Mouse (Mus musculus): ENCODE measurements around the gene Qtrt1.

Qtrt1 gene

DNA sequence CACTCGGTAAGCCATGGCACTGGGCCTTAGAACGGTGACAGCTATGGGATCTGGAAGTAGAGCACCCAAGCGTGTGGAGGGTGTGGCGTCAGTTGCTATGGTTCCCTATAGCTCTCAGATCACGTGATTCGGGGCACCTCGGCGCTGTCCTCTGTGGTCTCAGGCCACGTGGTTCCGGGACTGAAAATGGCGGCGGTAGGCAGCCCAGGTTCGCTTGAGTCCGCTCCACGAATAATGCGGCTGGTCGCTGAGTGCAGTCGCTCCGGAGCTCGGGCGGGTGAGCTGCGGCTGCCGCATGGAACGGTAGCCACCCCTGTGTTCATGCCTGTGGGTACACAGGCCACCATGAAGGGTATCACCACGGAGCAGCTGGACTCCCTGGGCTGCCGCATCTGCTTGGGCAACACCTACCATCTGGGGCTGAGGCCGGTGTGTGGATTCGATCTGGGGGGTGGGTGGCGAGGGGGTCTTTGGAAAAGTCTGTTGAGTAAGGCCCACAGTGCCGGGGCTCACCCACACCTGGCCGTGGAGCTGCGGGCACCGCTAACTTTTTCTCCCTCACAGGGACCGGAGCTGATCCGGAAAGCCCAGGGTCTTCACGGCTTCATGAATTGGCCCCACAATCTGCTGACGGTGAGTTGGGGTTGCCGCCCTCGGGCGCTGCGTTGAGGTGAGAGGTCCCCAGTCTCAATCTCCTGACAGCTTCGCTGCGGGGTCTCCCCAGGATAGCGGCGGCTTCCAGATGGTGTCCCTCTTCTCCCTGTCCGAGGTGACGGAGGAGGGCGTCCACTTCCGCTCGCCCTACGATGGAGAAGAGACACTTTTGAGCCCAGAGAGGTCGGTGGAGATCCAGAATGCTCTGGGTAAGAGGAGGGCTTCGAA, at the start of gene Qtrt1:
TSS of gene Qtrt1 (plus strand) at position 169 of the 882 bp plus-strand sequence.
- DNase-seq (ENCODE audit: low spot score in 2 of 2) = peak; percentile 78 to 84

DNA sequence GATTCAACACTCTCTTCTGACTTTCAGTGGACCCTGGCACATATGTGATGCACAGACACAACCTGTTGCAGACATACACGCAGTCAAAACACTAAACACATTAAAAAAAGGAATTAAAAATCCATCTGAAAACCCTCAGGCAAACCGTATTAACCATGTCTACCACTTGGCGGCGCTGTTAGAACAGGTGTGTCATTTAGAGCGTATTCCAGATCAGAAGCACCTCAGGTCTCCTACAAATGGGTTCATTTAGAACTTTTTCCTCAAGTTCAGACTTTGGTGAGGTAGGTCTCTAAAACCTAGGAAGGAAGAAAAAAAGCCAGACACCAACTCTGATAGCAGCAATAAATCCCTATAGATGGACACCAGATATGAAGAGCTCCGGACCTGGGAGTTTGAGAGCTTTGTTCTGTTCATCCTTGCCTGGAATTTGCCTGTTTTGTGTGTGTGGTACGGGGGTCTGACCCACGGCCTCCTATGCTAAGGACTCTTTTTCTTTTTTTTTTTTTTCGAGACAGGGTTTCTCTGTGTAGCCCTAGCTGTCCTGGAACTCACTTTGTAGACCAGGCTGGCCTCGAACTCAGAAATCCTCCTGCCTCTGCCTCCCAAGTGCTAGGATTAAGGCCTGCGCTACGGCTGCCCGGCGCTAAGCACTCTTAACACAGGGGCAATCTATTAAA, 45.0 kb upstream of the Qtrt1 start:
- peak in 1 of 2 experiments; percentile 67 for DNase-seq (ENCODE audit: low spot score in 2 of 2)

DNA sequence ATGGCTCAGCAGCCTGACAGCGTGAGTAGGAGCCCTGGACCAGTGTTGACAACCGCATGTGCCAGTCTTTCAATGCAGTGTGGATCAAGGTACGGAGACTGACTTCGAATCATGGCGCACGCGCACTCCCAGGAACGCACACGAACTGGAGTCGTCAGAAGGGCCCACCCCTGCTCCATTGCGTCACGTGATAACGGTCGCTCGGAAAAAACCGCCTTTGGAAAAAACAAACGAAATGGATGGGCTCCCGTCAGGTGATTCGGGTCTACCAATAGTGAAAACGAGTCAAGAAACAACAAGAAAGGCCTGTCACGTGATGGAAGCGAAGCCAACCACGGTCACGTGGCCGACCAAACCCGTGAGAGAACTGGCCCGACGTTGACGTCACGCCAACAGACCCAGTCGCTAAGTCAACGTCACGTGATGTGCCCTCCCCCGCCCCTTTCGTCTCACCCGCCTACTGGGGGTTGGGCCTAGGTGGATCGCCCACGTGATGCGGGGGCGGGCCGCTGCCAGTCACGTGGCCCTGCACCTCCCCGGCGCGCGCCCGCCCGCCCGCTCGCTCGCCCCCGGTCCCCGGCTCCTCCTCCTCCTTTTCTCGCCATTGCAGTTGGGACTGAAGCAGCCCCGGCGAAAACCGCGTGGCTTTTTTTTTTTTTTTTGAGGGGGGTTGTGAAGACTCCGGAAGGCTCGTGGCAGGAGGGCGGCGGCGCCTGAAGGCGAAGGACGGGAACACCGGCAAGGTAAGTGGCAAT, 44.1 kb upstream of the Qtrt1 start, which contains the start of gene Ilf3:
TSS of gene Ilf3 (plus strand) at position 515 of the 755 bp plus-strand sequence.
- DNase-seq (ENCODE audit: low spot score in 2 of 2) = peak; percentile 100

- DNase-seq (ENCODE audit: low spot score in 2 of 2) = peak; percentile 75 to 83
Observed at GRCm38 (mm10) chr9:21368131-21368584, 43.5 kb upstream of the Qtrt1 start.

GRCm38 (mm10) chr9:21369080-21369479, 42.6 kb upstream of the Qtrt1 start:
- DNase-seq (ENCODE audit: low spot score in 2 of 2) = no peak

- DNase-seq (ENCODE audit: low spot score in 2 of 2) = no peak
Observed at GRCm38 (mm10) chr9:21370876-21371275, 40.8 kb upstream of the Qtrt1 start.

GRCm38 (mm10) chr9:21372508-21372907, 39.1 kb upstream of the Qtrt1 start:
- no peak for DNase-seq (ENCODE audit: low spot score in 2 of 2)

DNA sequence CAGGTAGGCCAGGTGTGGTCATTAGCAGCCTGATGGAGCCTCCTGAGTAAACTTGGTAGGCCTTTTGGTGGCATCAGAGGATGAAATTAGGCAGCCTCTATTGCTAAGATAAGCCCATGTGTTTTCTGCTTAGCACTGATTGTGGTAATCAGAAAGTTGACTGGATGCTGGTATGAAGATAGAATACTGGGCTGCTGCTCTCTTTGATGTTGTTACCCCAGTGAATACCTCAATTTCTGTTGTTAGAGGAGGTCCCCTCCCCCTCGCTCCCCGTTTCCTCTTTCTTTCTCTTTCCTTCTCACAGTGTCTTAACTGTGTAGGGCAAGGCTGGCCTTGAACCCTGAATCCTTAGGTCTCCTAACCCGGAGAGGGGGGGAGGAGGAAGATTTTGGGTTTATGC, 32.4 kb upstream of the Qtrt1 start:
- DNase-seq (ENCODE audit: low spot score in 2 of 2) = no peak

DNA sequence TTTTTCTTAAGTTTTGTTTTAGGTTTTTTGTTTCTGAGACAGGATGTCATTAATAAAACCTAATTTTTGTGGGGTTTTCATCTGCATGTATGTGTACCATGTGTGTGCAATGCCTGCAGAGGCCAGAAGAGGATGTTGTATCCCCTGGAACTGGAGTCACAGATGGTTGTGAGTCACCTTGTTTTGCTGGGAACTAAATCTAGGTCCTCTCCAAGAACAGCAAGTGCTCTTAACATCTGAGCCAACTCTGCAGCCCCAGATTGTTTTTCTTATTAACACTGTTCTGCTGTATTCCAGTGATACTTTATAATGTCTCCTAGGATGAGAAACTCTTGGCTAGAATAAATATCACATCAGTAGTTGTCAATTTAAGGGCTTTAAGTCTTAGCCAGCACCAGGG, 30.8 kb upstream of the Qtrt1 start:
- DNase-seq (ENCODE audit: low spot score in 2 of 2) = no peak

GRCm38 (mm10) chr9:21383966-21384365, 27.7 kb upstream of the Qtrt1 start:
- no peak for DNase-seq (ENCODE audit: low spot score in 2 of 2)

GRCm38 (mm10) chr9:21392646-21393175, 18.9 kb upstream of the Qtrt1 start:
- DNase-seq (ENCODE audit: low spot score in 2 of 2) = no peak

DNA sequence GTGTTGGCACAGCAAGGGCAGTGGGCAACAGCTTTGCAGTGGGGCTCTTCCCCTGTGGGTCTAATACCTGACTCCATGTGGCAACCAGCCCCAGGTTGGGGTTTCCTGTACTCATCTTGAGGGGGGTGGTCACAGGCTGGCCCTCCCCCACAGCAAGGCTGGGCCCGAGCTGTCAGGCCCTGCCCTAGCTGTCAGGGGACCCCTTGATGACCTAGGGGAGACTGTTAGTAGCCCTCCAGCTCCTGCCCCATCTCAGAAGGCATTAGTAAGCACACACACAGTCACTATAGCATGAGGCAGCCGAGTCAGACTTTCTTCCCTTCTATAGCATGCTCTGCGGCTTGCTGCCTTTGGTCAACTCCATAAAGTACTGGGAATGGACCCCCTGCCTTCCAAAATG, 15.9 kb upstream of the Qtrt1 start:
- no peak for DNase-seq (ENCODE audit: low spot score in 2 of 2)

- DNase-seq (ENCODE audit: low spot score in 2 of 2) = no peak
Observed at GRCm38 (mm10) chr9:21397170-21397569, 14.5 kb upstream of the Qtrt1 start.

- no peak for DNase-seq (ENCODE audit: low spot score in 2 of 2)
Observed at GRCm38 (mm10) chr9:21401042-21401441, 10.6 kb upstream of the Qtrt1 start.

- DNase-seq (ENCODE audit: low spot score in 2 of 2) = no peak
Observed at GRCm38 (mm10) chr9:21402764-21403253, 8.8 kb upstream of the Qtrt1 start.

DNA sequence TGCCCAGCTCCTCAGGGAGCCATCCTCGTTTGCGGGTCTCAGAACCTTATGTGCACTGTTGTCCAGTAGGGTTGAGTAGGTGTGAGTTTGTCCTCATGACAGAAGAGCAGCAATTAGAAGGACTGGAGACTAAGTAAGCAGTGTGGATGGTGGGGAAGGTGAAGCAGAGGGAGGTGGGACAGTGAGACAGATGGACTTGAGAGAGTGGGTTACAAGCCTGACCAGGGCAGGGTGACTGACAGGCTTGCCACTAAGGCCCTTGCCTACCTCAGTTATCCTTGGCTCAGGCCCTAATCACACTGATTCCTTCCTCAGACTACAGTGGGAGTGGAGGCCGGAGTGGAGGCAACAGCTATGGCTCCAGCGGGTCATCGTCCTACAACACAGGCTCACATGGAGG, 7.9 kb upstream of the Qtrt1 start:
- no peak for DNase-seq (ENCODE audit: low spot score in 2 of 2)

DNA sequence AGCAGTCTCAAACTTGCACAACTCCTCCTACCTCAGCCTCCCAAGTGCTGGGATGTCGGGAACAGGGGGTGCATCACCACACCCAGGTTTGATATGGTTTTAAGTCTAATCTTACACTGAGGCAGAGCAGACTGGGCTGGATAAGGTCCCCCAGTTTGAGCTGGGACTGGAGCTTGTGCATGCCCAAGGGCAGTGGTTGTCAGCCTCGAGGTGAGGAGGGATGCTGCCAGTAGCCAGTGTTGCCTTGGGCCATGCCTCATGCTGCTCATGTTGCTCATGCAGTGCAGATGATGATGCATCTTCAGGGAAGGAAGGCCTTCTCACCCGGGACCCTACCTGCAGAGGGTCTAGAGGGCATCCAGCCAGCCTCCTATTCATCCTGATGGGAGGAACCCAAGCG, 6.1 kb upstream of the Qtrt1 start:
- no peak for DNase-seq (ENCODE audit: low spot score in 2 of 2)

DNA sequence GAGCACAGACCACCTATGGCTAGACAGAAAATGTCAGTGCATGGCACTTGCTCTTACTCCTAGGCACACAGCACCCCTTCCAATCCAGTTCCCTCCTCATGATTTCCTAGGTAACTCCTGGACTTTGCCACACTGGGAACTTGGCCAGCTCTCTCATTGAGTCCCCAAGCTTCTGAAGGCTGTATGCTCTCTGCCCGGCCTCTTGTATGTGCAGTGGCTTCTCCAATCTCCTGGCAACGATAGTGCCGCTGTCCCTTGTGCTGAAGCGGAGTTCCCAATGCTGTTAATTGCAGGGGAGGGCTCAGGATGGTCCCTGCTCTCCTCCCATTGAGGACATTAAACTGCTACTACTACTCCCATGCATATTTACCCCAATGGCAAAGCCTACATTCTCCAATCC, 3.7 kb upstream of the Qtrt1 start:
- DNase-seq (ENCODE audit: low spot score in 2 of 2) = no peak

DNA sequence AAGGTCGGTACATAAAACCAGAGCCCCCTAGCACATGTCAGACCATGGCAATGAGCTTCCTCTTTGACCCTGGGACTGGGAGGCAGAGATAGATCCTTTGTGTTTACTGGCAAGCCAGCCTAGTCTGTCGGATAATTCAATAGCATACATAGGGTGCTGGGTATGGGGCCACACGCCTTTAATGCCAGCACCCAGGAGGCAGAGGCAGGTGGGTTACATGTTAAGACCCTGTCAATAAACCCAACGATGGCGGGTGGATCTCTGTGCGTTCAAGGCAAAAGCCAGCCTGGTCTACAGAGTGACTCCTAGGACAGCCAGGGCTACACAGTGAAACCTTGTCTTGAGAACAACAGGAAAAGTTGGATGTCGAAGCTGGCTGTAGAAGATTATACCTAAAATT, 3.0 kb upstream of the Qtrt1 start:
- no peak for DNase-seq (ENCODE audit: low spot score in 2 of 2)

GRCm38 (mm10) chr9:21409592-21410317, 1.9 kb upstream of the Qtrt1 start:
- DNase-seq (ENCODE audit: low spot score in 2 of 2) = peak; percentile 65 to 80

DNA sequence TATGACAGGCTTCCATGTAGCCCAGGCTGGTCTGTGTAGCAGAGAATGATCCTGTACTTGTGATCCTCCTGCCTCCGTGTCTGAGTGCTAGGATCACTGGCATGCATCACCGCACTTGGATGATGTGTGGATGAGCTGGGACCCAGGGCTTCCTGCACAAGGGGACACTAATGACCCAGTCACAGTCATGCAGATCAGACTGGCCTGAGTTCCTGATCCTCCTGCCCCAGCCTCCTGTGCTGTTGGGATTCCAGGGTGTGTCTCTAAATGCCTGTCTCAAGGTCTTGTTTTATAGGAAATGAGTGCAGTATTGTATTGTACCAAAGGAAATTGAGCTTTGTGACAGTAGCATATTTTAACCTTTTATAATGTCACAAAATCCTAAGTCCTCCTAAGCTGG, 6.2 kb downstream of the Qtrt1 start:
- DNase-seq (ENCODE audit: low spot score in 2 of 2) = no peak

All from urinary bladder, postnatal 4 days (tissue).